Comparison of ENCODE assay signal across 20 mouse cellular contexts in genomic region chr4:148232124-148232523, GRCm38 (mm10). TPM values are rescaled to one million over a fixed set of nuclear protein-coding genes. Genes with fewer than 3 reads are reported as not detected.
"Had no signal": no experiment of that assay in that cellular context is flagged by ENCODE, and none has a peak within 500 bp of the region (broad histone marks: within the 10 kb centered on the region; RNA-seq: fewer than 3 reads in every experiment).

No protein-coding gene starts in this region.

- H3K9ac ChIP-seq: limb, embryonic 12.5 days; limb, embryonic 15.5 days; liver, embryonic 14.5 days; liver, postnatal 0 days; lung, embryonic 14.5 days; neural tube, embryonic 12.5 days; stomach, embryonic 15.5 days had no signal

- H3K9me3 ChIP-seq: limb, embryonic 12.5 days; limb, embryonic 15.5 days; neural tube, embryonic 12.5 days; stomach, embryonic 15.5 days had no signal

- H3K27ac ChIP-seq: limb, embryonic 12.5 days; limb, embryonic 15.5 days; liver, embryonic 14.5 days; macrophage; neural tube, embryonic 12.5 days; stomach, embryonic 15.5 days had no signal

- H3K36me3 ChIP-seq: limb, embryonic 12.5 days; limb, embryonic 15.5 days; neural tube, embryonic 12.5 days; stomach, embryonic 15.5 days had no signal

- H3K4me3 ChIP-seq: limb, embryonic 12.5 days; limb, embryonic 15.5 days; neural tube, embryonic 12.5 days; stomach, embryonic 15.5 days had no signal

- ATAC-seq: intestine, embryonic 16.5 days; liver, postnatal 0 days; lung, postnatal 0 days had no signal

- DNase-seq: kidney, adult 18-20 months; kidney, adult 9 months; kidney, postnatal 14 days; kidney, postnatal 4 days; left cerebral cortex, postnatal 4 days; liver, postnatal 0 days; lung, embryonic 14.5 days; right cerebral cortex, postnatal 25 days; spleen, adult 18-20 months; thymus, postnatal 25 days had no signal

- H3K4me1 ChIP-seq: limb, embryonic 12.5 days; limb, embryonic 15.5 days; neural tube, embryonic 12.5 days; stomach, embryonic 15.5 days had no signal

- H3K27me3 ChIP-seq: limb, embryonic 15.5 days; stomach, embryonic 15.5 days had no signal

- H3K4me2 ChIP-seq: limb, embryonic 12.5 days; limb, embryonic 15.5 days; liver, embryonic 11.5 days; lung, embryonic 14.5 days; neural tube, embryonic 12.5 days; stomach, embryonic 15.5 days had no signal

RNA-seq across cellular contexts. Expression of gene Disp3, which starts 55.6 kb away (rescaled TPM):
- polyA plus RNA-seq: liver, embryonic 11.5 days; liver, embryonic 14.5 days; liver, postnatal 0 days; macrophage; thymus, postnatal 0 days had no signal
